Mouse (Mus musculus): ENCODE measurements around the gene Numbl. TPM values are rescaled to one million over a fixed set of nuclear protein-coding genes. Genes with fewer than 3 reads are reported as not detected.
A peak's percentile ranks its signal among the peaks of the same experiment; 100 is the strongest.

Numbl gene
- polyA plus RNA-seq, 1 experiment from 2014 or later: 15.8 TPM

GRCm38 (mm10) chr7:27259771-27260170 is 1.5 kb downstream of the Numbl start:
- 21% methylated on average over 5 of the region's 5 CpGs for WGBS
- ATAC-seq (ENCODE audit: insufficient read depth, low FRiP score): no peak
- peaks cover 23% of the 10 kb centered on the region for H3K4me1 ChIP-seq (ENCODE audit: control insufficient read depth, insufficient read depth, low read length)
- no peaks in the 10 kb centered on the region for H3K27me3 ChIP-seq (ENCODE audit: control insufficient read depth, insufficient read depth, low read length)
- H3K4me3 ChIP-seq (replicated peaks; ENCODE audit: low read length): peak overlapping the region; percentile 79
- H3K9ac ChIP-seq (ENCODE audit: low read length): peak overlapping the region; percentile 91
- no peaks in the 10 kb centered on the region for H3K9me3 ChIP-seq (replicated peaks; ENCODE audit: control insufficient read depth, low read length)
- peak overlapping the region; percentile 67 for H3K4me2 ChIP-seq (ENCODE audit: low read depth, low read length)
- H3K36me3 ChIP-seq (ENCODE audit: control insufficient read depth, insufficient read depth, low read length): peaks cover 9% of the 10 kb centered on the region; the same call in 1 of the 2 replicates
- peak overlapping the region; percentile 68 for H3K27ac ChIP-seq (ENCODE audit: low read length)

- no peak overlapping the region for H3K27ac ChIP-seq (ENCODE audit: low read length)
- WGBS: 71% methylated on average over 7 of the region's 7 CpGs
- 0 out of 2 replicates have a peak overlapping the region, but pooled peaks have one; percentile 37 for H3K9ac ChIP-seq (ENCODE audit: low read length)
- no peaks in the 10 kb centered on the region for H3K27me3 ChIP-seq (ENCODE audit: control insufficient read depth, insufficient read depth, low read length)
- peaks cover 23% of the 10 kb centered on the region for H3K4me1 ChIP-seq (ENCODE audit: control insufficient read depth, insufficient read depth, low read length)
- ATAC-seq (ENCODE audit: insufficient read depth, low FRiP score): no peak
- peaks cover 9% of the 10 kb centered on the region; the same call in 1 of the 2 replicates for H3K36me3 ChIP-seq (ENCODE audit: control insufficient read depth, insufficient read depth, low read length)
- peak overlapping the region; percentile 79; the same call in 1 of the 2 replicates for H3K4me3 ChIP-seq (replicated peaks; ENCODE audit: low read length)
- H3K9me3 ChIP-seq (replicated peaks; ENCODE audit: control insufficient read depth, low read length): no peaks in the 10 kb centered on the region
- H3K4me2 ChIP-seq (ENCODE audit: low read depth, low read length): peak overlapping the region; percentile 67
These were observed 2.6 kb downstream of the Numbl start for GRCm38 (mm10) chr7:27260856-27261255.

DNA sequence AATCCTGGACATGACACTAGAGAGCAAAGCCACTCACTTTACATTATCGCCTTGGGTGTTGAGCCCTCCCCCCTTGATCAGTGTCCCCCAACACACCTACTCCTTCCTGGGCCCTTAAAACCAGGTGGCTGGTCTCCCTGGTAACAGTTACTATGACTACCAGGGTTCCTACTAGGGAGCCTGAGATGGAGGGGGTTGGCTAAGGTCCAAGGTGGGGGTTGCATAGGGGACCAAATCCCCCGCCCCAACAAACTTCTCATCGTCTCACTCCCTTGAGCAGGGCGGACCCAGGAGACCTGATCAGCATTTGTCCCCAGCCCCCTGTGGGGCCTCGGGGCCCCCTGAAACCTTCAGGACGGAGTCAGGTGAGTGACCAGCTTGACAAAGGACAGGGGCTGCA is 3.7 kb downstream of the Numbl start:
- ATAC-seq (ENCODE audit: insufficient read depth, low FRiP score): no peak
- no peaks in the 10 kb centered on the region for H3K27me3 ChIP-seq (ENCODE audit: control insufficient read depth, insufficient read depth, low read length)
- H3K36me3 ChIP-seq (ENCODE audit: control insufficient read depth, insufficient read depth, low read length): peaks cover 12% of the 10 kb centered on the region; the same call in 1 of the 2 replicates
- H3K4me2 ChIP-seq (ENCODE audit: low read depth, low read length): no peak overlapping the region
- WGBS: 77% methylated on average over 6 of the region's 6 CpGs
- no peak overlapping the region for H3K27ac ChIP-seq (ENCODE audit: low read length)
- peaks cover 19% of the 10 kb centered on the region for H3K4me1 ChIP-seq (ENCODE audit: control insufficient read depth, insufficient read depth, low read length)
- H3K4me3 ChIP-seq (replicated peaks; ENCODE audit: low read length): no peak overlapping the region
- no peaks in the 10 kb centered on the region for H3K9me3 ChIP-seq (replicated peaks; ENCODE audit: control insufficient read depth, low read length)
- no peak overlapping the region for H3K9ac ChIP-seq (ENCODE audit: low read length)

DNA sequence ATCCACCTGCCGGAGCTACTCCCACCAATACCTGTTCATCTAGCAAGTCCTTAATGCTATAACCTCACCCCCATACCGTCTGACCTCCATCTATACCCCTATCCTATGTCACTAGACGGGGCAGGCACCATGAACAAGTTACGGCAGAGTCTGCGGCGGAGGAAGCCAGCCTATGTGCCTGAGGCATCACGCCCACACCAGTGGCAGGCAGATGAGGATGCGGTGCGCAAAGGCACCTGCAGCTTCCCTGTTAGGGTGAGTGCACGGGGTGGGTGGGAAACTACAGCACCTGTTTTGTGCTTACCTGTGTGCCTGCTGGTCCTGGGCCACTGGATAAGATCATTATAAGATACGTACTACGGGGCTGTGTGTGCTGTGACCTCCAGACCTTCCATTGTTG is 6.5 kb downstream of the Numbl start:
- H3K9me3 ChIP-seq (replicated peaks; ENCODE audit: control insufficient read depth, low read length): no peaks in the 10 kb centered on the region
- no peaks in the 10 kb centered on the region for H3K27me3 ChIP-seq (ENCODE audit: control insufficient read depth, insufficient read depth, low read length)
- no peak overlapping the region for H3K9ac ChIP-seq (ENCODE audit: low read length)
- WGBS: 90% methylated on average over 12 of the region's 12 CpGs
- no peak overlapping the region for H3K27ac ChIP-seq (ENCODE audit: low read length)
- no peak overlapping the region for H3K4me2 ChIP-seq (ENCODE audit: low read depth, low read length)
- H3K4me3 ChIP-seq (replicated peaks; ENCODE audit: low read length): no peak overlapping the region
- peaks cover 9% of the 10 kb centered on the region for H3K4me1 ChIP-seq (ENCODE audit: control insufficient read depth, insufficient read depth, low read length)
- ATAC-seq (ENCODE audit: insufficient read depth, low FRiP score): no peak
- peaks cover 20% of the 10 kb centered on the region for H3K36me3 ChIP-seq (ENCODE audit: control insufficient read depth, insufficient read depth, low read length)

DNA sequence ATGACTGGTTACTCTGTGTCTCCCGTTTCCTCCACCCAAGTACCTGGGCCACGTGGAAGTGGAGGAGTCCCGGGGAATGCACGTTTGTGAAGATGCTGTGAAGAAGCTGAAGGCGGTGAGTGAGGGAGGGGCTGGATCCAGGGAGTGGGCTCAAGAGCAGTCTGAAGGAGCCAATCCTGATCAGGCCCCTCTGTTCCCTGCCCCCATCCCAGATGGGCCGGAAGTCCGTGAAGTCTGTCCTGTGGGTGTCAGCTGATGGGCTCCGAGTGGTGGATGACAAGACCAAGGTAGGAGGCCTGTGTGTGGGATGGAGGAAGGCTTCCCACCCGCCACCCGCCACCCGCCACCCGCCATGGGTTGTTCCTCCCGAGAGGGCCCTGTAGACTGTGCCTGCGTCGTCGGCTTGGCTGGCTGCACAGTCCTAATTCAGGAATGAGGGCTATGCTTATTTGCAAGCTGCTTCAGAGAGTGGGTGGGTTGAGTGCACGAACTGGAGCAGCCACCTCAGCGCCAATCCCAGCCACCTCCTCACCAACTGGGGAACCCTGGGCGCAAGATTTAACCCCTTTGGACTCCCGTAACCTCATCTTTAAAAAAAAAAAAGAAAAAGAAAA is 8.4 kb downstream of the Numbl start:
- H3K4me2 ChIP-seq (ENCODE audit: low read depth, low read length): no peak overlapping the region
- H3K27me3 ChIP-seq (ENCODE audit: control insufficient read depth, insufficient read depth, low read length): no peaks in the 10 kb centered on the region
- H3K36me3 ChIP-seq (ENCODE audit: control insufficient read depth, insufficient read depth, low read length): peaks cover 34% of the 10 kb centered on the region
- H3K27ac ChIP-seq (ENCODE audit: low read length): no peak overlapping the region
- no peaks in the 10 kb centered on the region for H3K9me3 ChIP-seq (replicated peaks; ENCODE audit: control insufficient read depth, low read length)
- H3K4me1 ChIP-seq (ENCODE audit: control insufficient read depth, insufficient read depth, low read length): no peaks in the 10 kb centered on the region
- ATAC-seq (ENCODE audit: insufficient read depth, low FRiP score): 0 out of 2 replicates have a peak, but pooled peaks have one; percentile 33
- no peak overlapping the region for H3K9ac ChIP-seq (ENCODE audit: low read length)
- no peak overlapping the region for H3K4me3 ChIP-seq (replicated peaks; ENCODE audit: low read length)
- WGBS: 72% methylated on average over 20 of the region's 20 CpGs

DNA sequence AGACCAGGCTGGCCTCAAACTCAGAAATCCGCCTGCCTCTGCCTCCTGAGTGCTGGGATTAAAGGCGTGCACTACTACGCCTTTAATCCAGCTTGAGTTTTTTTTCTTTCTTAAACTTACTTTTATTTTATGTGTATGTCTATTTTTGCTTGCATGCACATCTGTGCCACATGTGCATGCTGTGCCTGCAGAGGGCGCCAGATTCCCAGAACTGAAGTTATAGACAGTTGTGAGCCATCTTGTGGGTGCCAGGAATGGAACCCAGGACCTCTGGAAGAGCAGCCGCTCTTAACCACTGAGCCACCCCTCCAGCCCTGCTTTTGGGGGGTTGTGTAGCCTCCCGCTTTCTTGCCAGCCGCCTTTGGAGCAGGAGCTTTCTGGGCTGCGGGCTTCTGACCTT is 13.2 kb downstream of the Numbl start:
- no peak overlapping the region for H3K9ac ChIP-seq (ENCODE audit: low read length)

GRCm38 (mm10) chr7:27273739-27274351 is 15.6 kb downstream of the Numbl start:
- Histone ChIP-seq H3K27me3 (ENCODE audit: control insufficient read depth, insufficient read depth, low read length) (no peaks in the 10 kb centered on the region), H3K4me2 (ENCODE audit: low read depth, low read length) (no peak overlapping the region), H3K4me3 (replicated peaks; ENCODE audit: low read length) (no peak overlapping the region), H3K27ac (ENCODE audit: low read length) (no peak overlapping the region), H3K9ac (ENCODE audit: low read length) (no peak overlapping the region; the same call in 1 of the 2 replicates), H3K9me3 (replicated peaks; ENCODE audit: control insufficient read depth, low read length) (no peaks in the 10 kb centered on the region), H3K4me1 (ENCODE audit: control insufficient read depth, insufficient read depth, low read length) (no peaks in the 10 kb centered on the region), H3K36me3 (ENCODE audit: control insufficient read depth, insufficient read depth, low read length) (peaks cover 27% of the 10 kb centered on the region)
- no peak for ATAC-seq (ENCODE audit: insufficient read depth, low FRiP score)
- 55% methylated on average over 32 of the region's 32 CpGs for WGBS

More for the DNA sequence above, 13.2 kb downstream of the Numbl start:
- ATAC-seq (ENCODE audit: insufficient read depth, low FRiP score): no peak
- H3K4me2 ChIP-seq (ENCODE audit: low read depth, low read length): no peak overlapping the region
- peaks cover 25% of the 10 kb centered on the region for H3K36me3 ChIP-seq (ENCODE audit: control insufficient read depth, insufficient read depth, low read length)
- H3K27ac ChIP-seq (ENCODE audit: low read length): no peak overlapping the region
- H3K4me1 ChIP-seq (ENCODE audit: control insufficient read depth, insufficient read depth, low read length): no peaks in the 10 kb centered on the region
- no peak overlapping the region for H3K4me3 ChIP-seq (replicated peaks; ENCODE audit: low read length)
- WGBS: 86% methylated on average over 8 of the region's 8 CpGs
- no peaks in the 10 kb centered on the region for H3K27me3 ChIP-seq (ENCODE audit: control insufficient read depth, insufficient read depth, low read length)
- H3K9me3 ChIP-seq (replicated peaks; ENCODE audit: control insufficient read depth, low read length): no peaks in the 10 kb centered on the region

- peaks cover 22% of the 10 kb centered on the region for H3K36me3 ChIP-seq (ENCODE audit: control insufficient read depth, insufficient read depth, low read length)
- H3K9ac ChIP-seq (ENCODE audit: low read length): no peak overlapping the region
- H3K9me3 ChIP-seq (replicated peaks; ENCODE audit: control insufficient read depth, low read length): no peaks in the 10 kb centered on the region
- ATAC-seq (ENCODE audit: insufficient read depth, low FRiP score): no peak
- no peak overlapping the region for H3K4me3 ChIP-seq (replicated peaks; ENCODE audit: low read length)
- H3K27me3 ChIP-seq (ENCODE audit: control insufficient read depth, insufficient read depth, low read length): no peaks in the 10 kb centered on the region
- no peak overlapping the region for H3K27ac ChIP-seq (ENCODE audit: low read length)
- WGBS: 82% methylated on average over 4 of the region's 4 CpGs
- no peaks in the 10 kb centered on the region for H3K4me1 ChIP-seq (ENCODE audit: control insufficient read depth, insufficient read depth, low read length)
- no peak overlapping the region for H3K4me2 ChIP-seq (ENCODE audit: low read depth, low read length)
These were observed 16.7 kb downstream of the Numbl start for GRCm38 (mm10) chr7:27274916-27275315.

GRCm38 (mm10) chr7:27276021-27276420 is 17.8 kb downstream of the Numbl start:
- H3K27ac ChIP-seq (ENCODE audit: low read length): no peak overlapping the region
- H3K36me3 ChIP-seq (ENCODE audit: control insufficient read depth, insufficient read depth, low read length): peaks cover 14% of the 10 kb centered on the region
- H3K9ac ChIP-seq (ENCODE audit: low read length): no peak overlapping the region
- H3K4me3 ChIP-seq (replicated peaks; ENCODE audit: low read length): no peak overlapping the region
- H3K4me2 ChIP-seq (ENCODE audit: low read depth, low read length): no peak overlapping the region
- H3K27me3 ChIP-seq (ENCODE audit: control insufficient read depth, insufficient read depth, low read length): no peaks in the 10 kb centered on the region
- WGBS: 57% methylated on average over 7 of the region's 7 CpGs
- H3K4me1 ChIP-seq (ENCODE audit: control insufficient read depth, insufficient read depth, low read length): no peaks in the 10 kb centered on the region
- H3K9me3 ChIP-seq (replicated peaks; ENCODE audit: control insufficient read depth, low read length): no peaks in the 10 kb centered on the region
- ATAC-seq (ENCODE audit: insufficient read depth, low FRiP score): peak; percentile 59; the same call in 1 of the 2 replicates

All from stomach, embryonic 16.5 days (tissue).